Mouse (Mus musculus) lung, postnatal 10 days (tissue): ENCODE measurements around the gene Saa3.
"Not testable (repeated sequence)": the region's sequence is repeated elsewhere in the genome, so short reads cannot be mapped to it uniquely, and the experiment has no call there.

Source experiments
- DNase-seq: peaks from one replicate; pipeline ENCODE4 v3.0.0; 2021

Gene Saa3

GRCm38 (mm10) chr7:46710390-46710844, 5.1 kb downstream of the Saa3 start, which contains the start of gene Saal1:
Gene Saal1, minus strand, starts transcription at chr7:46710680.
- peak; percentile 90 for DNase-seq

- no peak for DNase-seq
Observed at GRCm38 (mm10) chr7:46700521-46701025, 14.9 kb downstream of the Saa3 start.

GRCm38 (mm10) chr7:46696754-46697153, 18.7 kb downstream of the Saa3 start:
- DNase-seq: no peak

- no peak for DNase-seq
Observed at GRCm38 (mm10) chr7:46686827-46687226, 28.7 kb downstream of the Saa3 start.

- no peak for DNase-seq
Observed at GRCm38 (mm10) chr7:46680732-46681131, 34.8 kb downstream of the Saa3 start.

GRCm38 (mm10) chr7:46679044-46679443, 36.5 kb downstream of the Saa3 start:
- DNase-seq: not testable (repeated sequence)

GRCm38 (mm10) chr7:46678417-46678816, 37.1 kb downstream of the Saa3 start:
- no peak for DNase-seq

GRCm38 (mm10) chr7:46676808-46677360, 38.6 kb downstream of the Saa3 start:
- no peak for DNase-seq

GRCm38 (mm10) chr7:46675886-46676285, 39.6 kb downstream of the Saa3 start:
- DNase-seq: no peak

- DNase-seq: no peak
Observed at GRCm38 (mm10) chr7:46675061-46675460, 40.4 kb downstream of the Saa3 start.

- peak; percentile 9 for DNase-seq
Observed at GRCm38 (mm10) chr7:46672160-46672672, 43.3 kb downstream of the Saa3 start, which contains the start of gene Tph1. Gene Tph1, minus strand, starts transcription at chr7:46672537.

GRCm38 (mm10) chr7:46667256-46667655, 48.2 kb downstream of the Saa3 start:
- no peak for DNase-seq

- DNase-seq: peak; percentile 13
Observed at GRCm38 (mm10) chr7:46665236-46665635, 50.3 kb downstream of the Saa3 start.
